Mouse (Mus musculus) heart, embryonic 11.5 days (tissue): ENCODE results near the gene Dbndd2. TPM values are rescaled to one million over a fixed set of nuclear protein-coding genes. Genes with fewer than 3 reads are reported as not detected.

Source experiments
- ATAC-seq: fragments of 200-750 bp; cut with Nextera tagmentation; replicated peaks from 2 replicates; pipeline ENCODE4 v1.8.0; 2017; ENCODE audit warnings: moderate library complexity; ENCODE audit not compliant: insufficient number of reproducible peaks, low FRiP score, low TSS enrichment
- H3K27ac ChIP-seq: fragments of 300-500 bp; sonication (generic); 2 replicates; pipeline ENCODE4 v1.5.1; 2014; ENCODE audit warnings: mild to moderate bottlenecking, low read depth, low read length
- H3K27me3 ChIP-seq: fragments of 300-500 bp; sonication (generic); 2 replicates; pipeline ENCODE4 v1.6.1; 2014; ENCODE audit warnings: mild to moderate bottlenecking, low read length, mixed read lengths; ENCODE audit not compliant: control insufficient read depth, insufficient read depth
- H3K36me3 ChIP-seq: fragments of 300-500 bp; sonication (generic); 2 replicates; pipeline ENCODE4 v1.6.1; 2014; ENCODE audit warnings: mild to moderate bottlenecking, low read length, moderate library complexity, mixed read lengths; ENCODE audit not compliant: control insufficient read depth, insufficient read depth
- H3K4me1 ChIP-seq: fragments of 300-500 bp; sonication (generic); 2 replicates; pipeline ENCODE4 v1.6.1; 2014; ENCODE audit warnings: low read length; ENCODE audit not compliant: control insufficient read depth, insufficient read depth
- H3K4me2 ChIP-seq: fragments of 300-500 bp; sonication (generic); 2 replicates; pipeline ENCODE4 v1.6.1; 2014; ENCODE audit warnings: mild to moderate bottlenecking, moderate library complexity
- H3K4me3 ChIP-seq: fragments of 300-500 bp; sonication (generic); 2 replicates; pipeline ENCODE4 v1.5.1; 2014; ENCODE audit warnings: low read depth, low read length
- H3K9ac ChIP-seq: fragments of 300-500 bp; sonication (generic); 2 replicates; pipeline ENCODE4 v1.6.1; 2014; ENCODE audit warnings: mild to moderate bottlenecking, low read depth, low read length, moderate library complexity
- H3K9me3 ChIP-seq: fragments of 300-500 bp; sonication (generic); replicated peaks from 2 replicates; pipeline ENCODE4 v1.6.1; 2016; ENCODE audit warnings: low read length; ENCODE audit not compliant: control insufficient read depth
- WGBS: fragments of 180-500 bp; shearing (Covaris S2); extraction: QIAGEN DNeasy Blood & Tissue Kit; methylation state at CpG from one replicate; pipeline ENCODE4 v1.1.7; 2014; ENCODE audit not compliant: insufficient replicate concordance; 5-methylcytosine and 5-hydroxymethylcytosine counted together
- polyA plus RNA-seq: library from polyadenylated mRNA; unstranded; fragments of >200 nt; fragmentation: Nextera tagmentation; extraction: Ambion mirVana; gene quantifications from 2 replicates; pipeline ENCODE4 v1.2.1, GENCODE M21; 2014

Dbndd2 gene
- polyA plus RNA-seq, 1 experiment from 2014 or later = 16.5 TPM

DNA sequence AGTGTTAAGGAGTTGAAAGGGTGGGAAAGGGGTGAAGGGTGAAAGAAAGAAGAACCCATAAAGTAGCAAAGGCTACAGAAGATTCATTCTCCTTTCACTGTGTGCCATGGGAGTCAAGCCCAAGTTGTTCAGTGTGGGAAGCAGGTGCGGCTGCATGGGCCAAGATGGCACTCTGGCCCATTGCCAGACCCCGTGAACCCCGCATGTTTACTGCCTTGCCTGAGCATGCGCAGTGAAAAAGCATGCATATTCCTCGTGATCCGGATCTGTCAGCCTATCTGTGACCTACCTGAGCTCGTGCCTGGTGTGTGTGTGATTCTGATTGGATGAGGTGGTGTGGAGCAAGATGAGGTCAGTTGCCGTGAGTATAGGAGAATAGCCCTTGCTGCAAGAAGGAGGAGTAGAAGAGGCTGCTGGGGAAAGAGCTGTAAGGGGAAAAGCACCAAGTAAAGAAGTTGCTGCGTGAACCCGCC lies 37.4 kb downstream of the Dbndd2 start:
- Histone ChIP-seq H3K27me3 (peaks cover 3% of the 10 kb centered on the region; the same call in 1 of the 2 replicates), H3K9ac (no peak overlapping the region), H3K9me3 (no peaks in the 10 kb centered on the region), H3K4me3 (no peak overlapping the region), H3K36me3 (no peaks in the 10 kb centered on the region), H3K4me2 (no peak overlapping the region), H3K27ac (no peak overlapping the region), H3K4me1 (no peaks in the 10 kb centered on the region)
- ATAC-seq = no peak
- WGBS = 69% methylated on average over 10 of the region's 10 CpGs

DNA sequence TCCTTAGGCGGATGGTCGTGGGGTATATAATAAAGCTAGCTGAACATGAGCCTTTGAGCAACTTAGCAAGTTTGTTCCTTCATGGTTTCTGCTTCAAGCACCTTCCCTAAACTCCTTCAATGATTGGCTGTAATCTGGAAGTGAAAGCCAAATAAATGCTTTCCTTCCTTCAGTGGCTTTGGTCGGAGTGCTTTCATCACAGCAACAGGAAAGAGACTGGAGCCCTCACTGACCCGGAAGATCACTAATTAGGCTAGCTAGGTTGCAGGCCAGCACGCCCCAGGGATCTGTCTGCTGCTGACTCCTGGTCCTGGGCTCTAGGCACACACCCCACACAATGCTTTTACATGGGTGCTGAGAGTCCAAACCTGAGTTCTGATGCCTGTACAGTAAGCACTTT lies 42.7 kb downstream of the Dbndd2 start:
- no peak overlapping the region for H3K4me3 ChIP-seq
- no peak for ATAC-seq
- no peaks in the 10 kb centered on the region for H3K27me3 ChIP-seq
- no peaks in the 10 kb centered on the region for H3K36me3 ChIP-seq
- no peaks in the 10 kb centered on the region for H3K4me1 ChIP-seq
- no peak overlapping the region for H3K4me2 ChIP-seq
- no peak overlapping the region for H3K27ac ChIP-seq
- WGBS = 65% methylated on average over 5 of the region's 5 CpGs
- H3K9me3 ChIP-seq = no peaks in the 10 kb centered on the region
- H3K9ac ChIP-seq = no peak overlapping the region

DNA sequence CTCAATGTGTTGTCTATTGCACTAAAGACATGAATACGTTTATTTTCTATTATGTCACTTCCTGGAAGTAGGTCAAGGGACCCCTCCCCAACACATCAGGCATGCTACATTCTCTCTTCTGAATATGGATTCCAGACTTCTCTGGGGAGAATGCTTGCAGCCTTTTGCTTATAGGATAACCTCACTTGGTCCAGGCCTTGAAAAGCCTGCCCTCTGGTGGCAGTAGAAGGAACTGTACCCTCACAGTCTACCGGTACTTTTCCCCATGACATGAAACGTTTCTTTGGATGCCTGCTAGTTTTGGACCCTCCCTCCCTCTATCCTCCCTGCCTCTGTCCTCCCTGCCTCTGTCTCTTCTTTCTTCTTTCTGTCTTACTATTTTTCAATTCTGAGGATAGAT lies 45.3 kb downstream of the Dbndd2 start:
- 4% methylated on average over 3 of the region's 3 CpGs for WGBS

DNA sequence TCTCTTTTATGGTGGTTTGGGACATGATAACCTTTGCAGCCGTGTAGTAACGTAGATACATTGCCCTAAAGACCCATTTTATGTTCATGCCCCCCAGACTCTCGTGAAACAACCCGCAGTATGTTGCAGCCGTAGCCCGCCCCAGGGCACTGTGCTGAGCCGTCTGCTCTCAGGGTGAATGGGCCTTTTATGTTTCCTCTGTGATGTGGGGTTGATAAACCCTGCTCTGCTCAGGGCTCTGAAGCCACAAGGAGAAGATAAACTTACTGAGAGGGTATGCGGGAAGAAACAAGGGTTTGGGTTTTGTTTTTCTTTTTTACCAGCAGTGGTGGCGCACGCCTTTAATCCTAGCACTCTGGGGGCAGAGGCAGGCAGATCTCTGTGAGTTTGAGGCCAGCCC lies 48.4 kb downstream of the Dbndd2 start:
- Histone ChIP-seq H3K4me3 (no peak overlapping the region), H3K27me3 (no peaks in the 10 kb centered on the region), H3K36me3 (no peaks in the 10 kb centered on the region), H3K4me1 (no peaks in the 10 kb centered on the region), H3K4me2 (no peak overlapping the region), H3K9me3 (no peaks in the 10 kb centered on the region), H3K27ac (no peak overlapping the region), H3K9ac (no peak overlapping the region)
- ATAC-seq = no peak
- 69% methylated on average over 10 of the region's 10 CpGs for WGBS

More for the DNA sequence above, 45.3 kb downstream of the Dbndd2 start:
- no peaks in the 10 kb centered on the region for H3K27me3 ChIP-seq
- ATAC-seq = no peak
- no peak overlapping the region for H3K27ac ChIP-seq
- no peak overlapping the region for H3K4me3 ChIP-seq
- H3K4me1 ChIP-seq = no peaks in the 10 kb centered on the region
- no peaks in the 10 kb centered on the region for H3K9me3 ChIP-seq
- H3K36me3 ChIP-seq = no peaks in the 10 kb centered on the region
- no peak overlapping the region for H3K9ac ChIP-seq
- H3K4me2 ChIP-seq = no peak overlapping the region

DNA sequence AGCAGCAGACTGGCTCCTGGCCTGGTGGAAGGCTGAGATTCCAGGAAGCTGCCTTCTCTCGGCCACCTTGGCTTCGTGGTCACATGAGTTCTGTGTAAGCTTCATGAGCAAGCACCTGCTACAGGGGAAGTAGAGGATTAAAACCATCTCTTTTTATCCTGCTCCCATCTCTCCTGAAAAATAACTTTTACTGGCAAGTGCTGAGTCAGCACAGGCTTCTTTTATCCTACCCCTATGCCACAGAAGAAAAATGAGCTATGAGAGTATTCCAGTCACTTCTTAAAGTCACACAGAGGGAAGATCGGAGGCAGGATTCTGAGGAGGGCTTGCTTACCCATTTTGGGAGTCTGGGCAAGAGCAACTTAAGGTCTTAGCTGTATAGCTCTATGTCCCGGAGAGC lies 51.1 kb downstream of the Dbndd2 start:
- no peaks in the 10 kb centered on the region for H3K36me3 ChIP-seq
- H3K27me3 ChIP-seq = no peaks in the 10 kb centered on the region
- 69% methylated on average over 4 of the region's 4 CpGs for WGBS
- no peak for ATAC-seq
- no peak overlapping the region for H3K4me3 ChIP-seq
- H3K9ac ChIP-seq = no peak overlapping the region
- no peaks in the 10 kb centered on the region for H3K9me3 ChIP-seq
- H3K4me1 ChIP-seq = no peaks in the 10 kb centered on the region
- no peak overlapping the region for H3K27ac ChIP-seq
- H3K4me2 ChIP-seq = no peak overlapping the region

DNA sequence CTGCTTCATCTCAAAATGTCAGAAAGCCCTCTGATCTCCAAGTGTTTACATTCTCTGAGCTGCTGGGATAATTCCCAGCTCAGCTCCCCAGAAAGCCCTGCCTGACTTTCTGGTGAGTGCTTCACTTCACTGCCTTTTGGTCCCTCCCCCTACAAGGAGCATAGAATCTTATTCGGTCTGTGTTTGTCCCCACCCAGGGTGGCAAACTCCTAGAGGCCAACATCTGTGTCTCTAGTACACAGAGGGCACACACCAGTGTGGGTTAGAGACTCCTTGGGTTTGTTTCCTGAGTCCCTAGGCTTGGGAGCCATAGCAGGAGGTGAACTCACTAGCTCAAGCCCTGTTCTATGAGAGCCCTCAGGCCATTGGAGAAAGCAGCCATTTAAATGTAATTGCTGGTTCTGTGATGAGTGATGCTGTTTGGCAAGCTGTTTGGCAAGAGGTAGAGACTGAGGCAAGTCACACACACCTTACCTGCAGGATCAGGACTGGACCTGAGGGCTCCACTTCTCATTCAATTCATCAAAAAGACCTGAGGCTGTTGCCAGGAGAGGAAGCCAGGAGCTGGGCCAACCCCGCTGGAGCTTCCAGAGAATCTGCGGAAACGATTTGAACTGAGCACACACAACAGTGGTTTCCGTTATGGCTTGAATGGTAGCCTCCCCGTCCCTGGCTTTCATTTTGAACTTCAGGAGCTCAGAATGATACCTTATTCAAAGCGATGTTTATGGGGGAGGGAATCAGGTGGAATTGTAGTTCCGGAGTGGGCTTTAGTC lies 54.9 kb downstream of the Dbndd2 start:
- no peak overlapping the region for H3K9ac ChIP-seq
- H3K4me1 ChIP-seq = no peaks in the 10 kb centered on the region
- H3K36me3 ChIP-seq = no peaks in the 10 kb centered on the region
- H3K9me3 ChIP-seq = no peaks in the 10 kb centered on the region
- H3K27me3 ChIP-seq = no peaks in the 10 kb centered on the region
- no peak overlapping the region for H3K4me3 ChIP-seq
- no peak overlapping the region for H3K4me2 ChIP-seq
- H3K27ac ChIP-seq = no peak overlapping the region
- ATAC-seq = no peak
- 51% methylated on average over 8 of the region's 8 CpGs for WGBS

DNA sequence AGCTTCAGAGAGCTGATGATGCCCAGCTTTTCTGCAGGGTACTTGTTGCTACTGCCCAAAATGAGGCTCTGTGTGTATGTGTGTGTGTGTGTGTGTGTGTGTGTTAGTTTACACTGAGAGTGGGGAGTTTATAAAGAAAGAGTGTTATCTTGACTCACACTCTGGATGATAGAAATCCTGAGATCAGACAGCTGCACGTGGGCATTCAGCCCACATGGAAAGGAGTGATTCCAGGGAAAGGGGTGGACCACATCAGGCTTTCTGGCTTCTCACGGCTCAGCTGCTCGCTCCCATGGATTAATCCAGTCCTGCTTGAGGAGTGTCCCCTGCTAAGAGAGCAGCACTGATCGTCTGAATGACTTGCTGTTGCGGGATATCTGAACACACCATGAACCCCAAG lies 56.2 kb downstream of the Dbndd2 start:
- no peak for ATAC-seq
- H3K27me3 ChIP-seq = no peaks in the 10 kb centered on the region
- no peak overlapping the region for H3K9ac ChIP-seq
- 68% methylated on average over 5 of the region's 5 CpGs for WGBS
- no peak overlapping the region for H3K27ac ChIP-seq
- no peaks in the 10 kb centered on the region for H3K4me1 ChIP-seq
- H3K4me3 ChIP-seq = no peak overlapping the region
- no peaks in the 10 kb centered on the region for H3K36me3 ChIP-seq
- no peaks in the 10 kb centered on the region for H3K9me3 ChIP-seq
- H3K4me2 ChIP-seq = no peak overlapping the region

DNA sequence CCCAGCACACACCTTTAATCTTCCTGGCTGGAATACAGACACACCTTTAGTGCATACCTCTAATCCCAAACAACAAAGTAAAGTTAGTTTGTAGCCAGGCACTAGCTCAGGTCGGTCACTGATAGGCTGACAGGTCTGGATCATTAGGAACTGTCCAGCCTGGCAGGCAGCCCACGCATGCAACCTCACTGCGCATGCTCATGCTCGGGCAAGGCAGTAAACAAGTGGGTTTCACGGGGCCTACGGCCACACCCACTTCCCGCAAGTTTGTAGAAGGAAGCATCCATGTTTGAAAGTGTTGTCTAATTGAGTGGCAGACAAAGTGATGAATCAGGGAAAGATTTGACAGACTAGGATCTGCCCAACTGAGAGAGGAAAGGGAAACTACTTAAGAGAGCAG lies 56.7 kb downstream of the Dbndd2 start:
- no peaks in the 10 kb centered on the region for H3K27me3 ChIP-seq
- no peak overlapping the region for H3K27ac ChIP-seq
- no peaks in the 10 kb centered on the region for H3K36me3 ChIP-seq
- H3K9me3 ChIP-seq = no peaks in the 10 kb centered on the region
- no peak overlapping the region for H3K4me2 ChIP-seq
- H3K9ac ChIP-seq = no peak overlapping the region
- WGBS = 82% methylated on average over 7 of the region's 7 CpGs
- H3K4me1 ChIP-seq = no peaks in the 10 kb centered on the region
- ATAC-seq = no peak
- no peak overlapping the region for H3K4me3 ChIP-seq
